Mouse (Mus musculus) testis, adult 2 months (tissue): ENCODE data around the gene Mboat7. TPM values are rescaled to one million over a fixed set of nuclear protein-coding genes. Genes with fewer than 3 reads are reported as not detected.
"Not testable (repeated sequence)": the region's sequence is repeated elsewhere in the genome, so short reads cannot be mapped to it uniquely, and the experiment has no call there.

Experiments
- H3K27ac ChIP-seq: fragments of 200-500 bp; 2 replicates; pipeline ENCODE4 v1.5.1; 2012; ENCODE audit warnings: low read depth, low read length; ENCODE audit not compliant: control insufficient read depth, insufficient read depth
- H3K27me3 ChIP-seq: fragments of 200-500 bp; 2 replicates; pipeline ENCODE4 v1.6.1; 2012; ENCODE audit warnings: mild to moderate bottlenecking, low read length, moderate library complexity; ENCODE audit not compliant: control insufficient read depth, insufficient read depth
- H3K36me3 ChIP-seq: fragments of 200-500 bp; 2 replicates; pipeline ENCODE4 v1.6.1; 2012; ENCODE audit warnings: mild to moderate bottlenecking, low read length; ENCODE audit not compliant: control insufficient read depth, insufficient read depth
- H3K4me1 ChIP-seq: fragments of 200-500 bp; 2 replicates; pipeline ENCODE4 v1.6.1; 2012; ENCODE audit warnings: low read length; ENCODE audit not compliant: control insufficient read depth, insufficient read depth
- H3K4me3 ChIP-seq: fragments of 200-500 bp; 2 replicates; pipeline ENCODE4 v1.5.1; 2012; ENCODE audit warnings: low read depth, mild to moderate bottlenecking, low read length, moderate library complexity, mixed read lengths; ENCODE audit not compliant: control insufficient read depth
- CTCF ChIP-seq: fragments of 200-500 bp; IDR thresholded peaks from 2 replicates; pipeline ENCODE4 v1.5.1; 2012; ENCODE audit warnings: low read depth, mild to moderate bottlenecking, inconsistent platforms, low read length, moderate library complexity; ENCODE audit not compliant: control insufficient read depth, insufficient read depth, insufficient replicate concordance
- POLR2A ChIP-seq: fragments of 200-500 bp; IDR thresholded peaks from 2 replicates; pipeline ENCODE4 v1.6.1; 2012; ENCODE audit warnings: low read depth, mild to moderate bottlenecking, inconsistent platforms, low read length, moderate library complexity; ENCODE audit not compliant: control insufficient read depth
- polyA plus RNA-seq: library from polyadenylated mRNA; depleted of rRNA; stranded (reverse); fragments of >200 nt; gene quantifications from 2 replicates; pipeline ENCODE4 v1.2.3, GENCODE M21; 2012; rRNA removed

The Mboat7 gene
- polyA plus RNA-seq = 12.5 and 14.9 TPM in 2 replicates

DNA sequence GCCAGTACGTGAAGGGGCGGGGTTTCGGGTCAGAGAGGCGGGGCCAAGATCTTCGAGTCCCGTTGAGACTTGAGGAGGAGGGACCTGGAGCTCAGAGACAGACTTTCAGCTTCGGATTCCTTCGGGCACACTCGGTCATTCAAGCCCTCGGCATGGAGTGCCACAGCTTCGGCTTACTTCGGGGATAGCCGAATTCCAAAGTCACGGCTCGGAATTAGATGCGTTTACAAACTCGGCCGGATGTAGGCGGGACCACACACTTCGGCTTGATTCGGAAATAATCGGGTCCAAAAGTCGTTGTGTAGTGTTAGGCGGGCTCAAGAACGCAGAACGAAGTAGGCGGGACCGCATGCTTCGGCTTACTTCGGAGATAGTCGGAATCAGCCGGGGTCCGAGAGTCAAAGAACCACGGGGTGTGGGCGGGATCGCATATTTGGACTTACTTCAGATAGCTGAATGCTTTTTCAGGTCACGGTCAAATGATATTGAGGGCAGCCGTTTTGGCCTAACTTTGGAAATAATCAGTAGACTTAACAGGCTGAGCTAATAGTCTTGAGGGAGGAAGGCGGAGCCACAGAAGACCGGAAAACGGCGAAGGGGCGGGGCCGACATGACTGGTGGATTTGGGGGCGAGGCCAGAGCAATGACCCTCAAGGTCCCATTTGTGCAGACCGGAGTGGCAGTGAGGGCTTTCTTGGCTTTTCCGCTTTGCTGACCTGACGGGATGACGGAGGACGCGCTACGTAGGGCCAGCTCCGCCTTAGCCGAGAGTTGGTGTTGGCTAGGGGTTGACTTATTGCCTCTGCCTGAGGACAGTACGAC is at the start of gene Mboat7:
TSS of gene Mboat7 (minus strand) at position 537 of the 822 bp plus-strand sequence.
- H3K36me3 ChIP-seq = no peaks in the 10 kb centered on the region
- H3K27ac ChIP-seq = peak within 1 kb of the TSS; percentile 78
- peaks cover 21% of the 10 kb centered on the region for H3K4me1 ChIP-seq
- no peaks in the 10 kb centered on the region for H3K27me3 ChIP-seq
- TF ChIP-seq CTCF (no peak), POLR2A (peak; percentile 53; the same call in 1 of the 2 replicates)
- peak within 1 kb of the TSS; percentile 87 for H3K4me3 ChIP-seq

DNA sequence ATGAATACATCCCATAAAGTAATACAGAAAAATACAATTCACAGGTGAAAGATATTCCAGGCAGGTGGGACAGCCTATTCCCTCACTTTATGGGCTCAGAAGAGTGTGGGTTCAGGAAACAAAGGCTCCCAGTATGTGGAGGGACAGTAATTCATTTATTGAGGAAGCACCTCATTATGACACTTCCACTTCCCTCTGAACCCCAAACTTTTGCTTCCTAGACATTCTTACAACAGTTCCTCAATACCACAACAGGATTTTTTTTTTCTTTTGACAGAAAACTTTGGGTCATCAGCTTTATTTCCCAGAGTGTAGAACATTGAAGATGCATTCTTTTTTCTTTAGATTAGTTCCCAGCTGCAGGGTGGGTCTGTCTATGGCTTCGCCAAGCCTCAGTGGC is 39.4 kb upstream of the Mboat7 start:
- not testable (repeated sequence) for H3K4me3 ChIP-seq, H3K27me3 ChIP-seq, H3K27ac ChIP-seq, H3K36me3 ChIP-seq, H3K4me1 ChIP-seq

DNA sequence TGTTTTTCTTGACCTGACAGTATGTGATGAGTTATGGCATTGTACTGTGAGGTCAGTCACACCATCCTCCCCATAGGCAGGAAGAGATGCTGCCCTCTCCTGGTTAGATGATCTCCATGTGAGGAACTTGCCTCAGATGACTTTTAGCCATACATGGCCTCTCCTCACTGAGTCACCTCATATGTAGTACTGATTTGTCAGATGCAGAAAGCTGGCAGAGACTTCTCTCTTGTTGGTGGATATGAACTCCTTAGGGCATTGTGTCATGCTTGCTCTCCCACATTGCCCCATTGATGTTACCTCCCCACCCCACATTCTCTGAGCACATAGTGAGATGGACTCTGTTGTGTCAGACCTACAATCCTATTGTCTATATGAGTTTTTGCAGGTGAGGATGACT is 32.1 kb upstream of the Mboat7 start:
- not testable (repeated sequence) for H3K36me3 ChIP-seq, H3K4me1 ChIP-seq, H3K27me3 ChIP-seq, H3K27ac ChIP-seq, H3K4me3 ChIP-seq

DNA sequence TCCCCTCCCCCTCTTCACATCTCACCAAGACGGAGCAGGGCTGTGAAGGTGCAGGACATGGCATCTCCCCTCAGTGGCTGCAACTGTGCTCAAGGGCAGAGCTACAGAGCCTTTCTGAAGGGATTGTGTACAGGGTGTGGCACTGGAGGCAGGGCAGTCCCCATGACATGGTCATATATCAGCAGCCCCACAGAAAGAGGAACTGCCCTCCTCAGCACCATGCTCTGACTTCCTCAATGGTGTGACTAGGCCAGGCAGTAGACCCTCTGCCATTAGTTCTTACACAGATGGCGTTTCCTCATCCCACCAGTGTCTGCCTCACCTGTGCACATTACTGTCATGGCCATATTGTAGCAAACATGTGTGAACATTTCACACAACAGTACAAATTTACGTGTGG is 26.9 kb upstream of the Mboat7 start, which contains the start of gene Pirb:
TSS of gene Pirb (minus strand) at position 124 of the 400 bp plus-strand sequence.
- H3K4me3 ChIP-seq, H3K4me1 ChIP-seq, H3K36me3 ChIP-seq, H3K27ac ChIP-seq, H3K27me3 ChIP-seq: not testable (repeated sequence)

DNA sequence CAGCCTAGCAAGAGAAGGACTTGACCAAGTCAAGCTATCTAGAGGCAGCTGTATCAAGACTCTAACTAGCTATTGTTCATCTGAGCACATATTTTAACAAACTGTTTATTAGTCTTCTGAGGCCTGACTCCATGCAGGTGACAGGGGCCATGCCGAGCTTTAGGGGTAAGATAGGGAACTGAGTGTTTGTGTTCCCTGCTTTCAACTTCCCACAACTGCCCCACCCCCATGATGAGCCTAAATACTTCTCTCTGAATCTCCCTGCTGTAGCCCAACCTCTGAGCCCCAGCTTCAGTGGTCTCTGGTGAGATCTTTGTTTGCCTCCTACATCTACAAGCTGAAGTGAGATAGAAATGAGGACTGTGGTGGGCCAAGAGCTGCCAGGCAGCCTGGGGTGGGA is 21.9 kb upstream of the Mboat7 start:
- Histone ChIP-seq H3K36me3 (no peaks in the 10 kb centered on the region), H3K4me1 (no peaks in the 10 kb centered on the region), H3K4me3 (no peak overlapping the region), H3K27me3 (no peaks in the 10 kb centered on the region), H3K27ac (no peak overlapping the region)
- TF ChIP-seq CTCF = no peak
- no peak for TF ChIP-seq POLR2A

DNA sequence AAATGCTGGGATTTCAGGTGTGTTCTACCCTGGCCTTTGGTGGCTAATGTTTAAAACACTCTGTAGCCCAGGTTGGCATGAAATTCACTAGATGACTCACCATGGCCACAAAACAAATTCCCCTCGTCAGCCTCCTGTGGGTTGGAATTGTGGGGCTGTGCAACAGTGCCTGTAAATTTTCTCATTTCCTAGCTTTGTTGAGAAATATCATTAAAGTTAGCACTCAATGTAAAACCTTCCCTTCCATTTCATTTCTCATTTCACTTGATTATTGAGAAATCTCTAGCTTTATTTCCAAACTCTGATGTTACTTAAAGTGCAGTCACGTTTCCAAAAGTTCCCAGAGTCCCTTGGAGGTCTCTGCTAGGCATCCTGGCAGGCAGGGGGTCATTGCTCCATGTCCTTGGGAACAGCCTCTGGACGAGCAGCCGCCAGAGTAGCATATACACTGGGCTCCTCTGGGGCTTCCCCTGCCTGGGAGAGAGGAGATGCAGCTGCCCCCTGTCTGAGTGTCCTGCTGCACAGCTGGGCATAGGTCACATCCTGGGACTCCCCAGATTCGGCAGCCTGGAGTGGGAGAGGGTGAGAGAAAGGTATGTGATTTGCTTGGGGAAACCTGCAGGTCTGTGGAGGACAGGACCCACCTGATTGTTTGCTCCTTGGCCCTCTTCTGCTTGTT is 19.1 kb upstream of the Mboat7 start:
- TF ChIP-seq CTCF (no peak), POLR2A (no peak)

DNA sequence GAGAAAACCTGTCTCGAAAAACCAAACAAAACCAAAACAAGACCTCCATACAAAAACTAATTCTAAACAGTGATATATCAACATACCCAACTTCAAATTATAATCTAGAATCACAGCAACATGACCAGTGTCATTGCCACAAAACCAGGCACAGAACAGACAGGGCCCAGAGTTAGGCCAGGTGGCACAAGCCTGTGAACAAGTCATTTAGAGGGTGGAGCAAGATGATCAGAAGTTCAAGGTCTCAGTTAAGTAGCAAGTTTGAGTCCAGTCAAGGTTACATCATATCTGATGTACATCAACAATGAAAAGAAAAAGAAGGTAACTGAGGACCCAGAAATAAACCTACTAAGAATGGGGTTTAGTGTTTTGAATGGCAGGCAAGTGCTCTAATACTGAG is 15.7 kb upstream of the Mboat7 start:
- no peak overlapping the region for H3K4me3 ChIP-seq
- TF ChIP-seq CTCF (no peak), POLR2A (no peak)
- no peak overlapping the region for H3K27ac ChIP-seq
- no peaks in the 10 kb centered on the region for H3K27me3 ChIP-seq
- no peaks in the 10 kb centered on the region for H3K4me1 ChIP-seq
- H3K36me3 ChIP-seq = no peaks in the 10 kb centered on the region; the same call in 1 of the 2 replicates

More for the DNA sequence above, 19.1 kb upstream of the Mboat7 start:
- H3K4me1 ChIP-seq = no peaks in the 10 kb centered on the region
- H3K4me3 ChIP-seq = no peak overlapping the region
- no peaks in the 10 kb centered on the region for H3K27me3 ChIP-seq
- no peak overlapping the region for H3K27ac ChIP-seq
- no peaks in the 10 kb centered on the region for H3K36me3 ChIP-seq

DNA sequence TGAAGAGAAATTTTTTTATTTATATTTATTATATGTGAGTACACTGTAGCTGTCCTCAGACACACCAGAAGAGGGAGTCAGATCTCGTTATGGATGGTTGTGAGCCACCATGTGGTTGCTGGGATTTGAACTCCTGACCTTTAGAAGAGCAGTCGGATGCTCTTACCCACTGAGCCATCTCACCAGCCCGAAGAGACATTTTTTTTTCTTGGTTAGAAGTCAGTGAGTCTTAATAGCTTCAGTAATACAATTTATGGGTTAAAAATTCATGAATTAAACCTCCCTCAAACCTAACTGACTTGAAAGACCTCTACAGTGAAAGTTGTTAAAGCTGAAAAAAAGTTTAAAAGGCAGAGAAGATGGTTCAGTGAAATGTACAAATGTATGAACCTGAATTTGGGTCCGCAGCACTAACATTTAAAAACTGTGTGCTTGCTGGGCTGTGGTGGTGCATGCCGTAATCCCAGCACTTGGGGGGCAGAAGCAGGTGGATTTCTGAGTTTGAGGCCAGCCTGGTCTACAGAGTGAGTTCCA is 15.2 kb upstream of the Mboat7 start:
- H3K27ac ChIP-seq, H3K4me3 ChIP-seq, H3K27me3 ChIP-seq, H3K4me1 ChIP-seq, H3K36me3 ChIP-seq: not testable (repeated sequence)
